Mouse (Mus musculus): ENCODE data around the gene Aph1c.

DNA sequence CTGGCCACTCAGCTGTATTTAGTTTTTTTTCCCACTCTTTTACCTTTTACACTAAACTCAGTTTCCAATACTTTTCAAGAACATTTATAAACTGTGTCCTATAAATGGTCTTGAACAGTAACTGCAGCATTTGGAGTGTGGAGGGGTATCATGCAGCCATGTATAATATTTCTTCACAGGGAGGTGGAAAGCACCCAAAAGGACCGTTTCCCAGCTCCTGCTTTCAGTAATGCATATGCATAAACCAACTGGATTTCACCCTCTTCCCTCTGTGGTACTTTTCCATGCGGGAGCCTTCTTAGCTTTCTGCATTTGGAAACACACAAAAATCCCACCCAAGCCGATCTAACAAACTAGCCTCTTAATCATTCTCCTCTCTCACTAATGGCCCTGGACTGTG, 30.2 kb upstream of the Aph1c start:
- TF ChIP-seq CTCF (IDR thresholded peaks at IDR 0.05; ENCODE audit: low read depth) (no peak), EP300 (IDR thresholded peaks at IDR 0.05; ENCODE audit: low read depth) (no peak)
